Mouse (Mus musculus) thymus, adult 2 months (tissue): ENCODE measurements at regions not wholly inside any gene's neighbourhood (a gene's known extent, or its start where the extent isn't known, plus 50 kb on each side); places are given as distances from the start of the nearest gene placed in this dataset.

Experiments
- DNase-seq: peaks from one replicate; pipeline ENCODE4 v3.0.0; 2021
- H3K27ac ChIP-seq: fragments of 200-500 bp; 2 replicates; pipeline ENCODE4 v1.5.1; 2012; ENCODE audit warnings: low read length, control low read depth; ENCODE audit not compliant: control insufficient read depth, insufficient read depth
- H3K27me3 ChIP-seq: fragments of 200-500 bp; 2 replicates; pipeline ENCODE4 v1.6.1; 2012; ENCODE audit warnings: mild to moderate bottlenecking, low read length, moderate library complexity, mixed read lengths; ENCODE audit not compliant: control insufficient read depth, insufficient read depth
- H3K36me3 ChIP-seq: fragments of 200-500 bp; 2 replicates; pipeline ENCODE4 v1.6.1; 2012; ENCODE audit warnings: mild to moderate bottlenecking, low read length, moderate library complexity; ENCODE audit not compliant: control insufficient read depth, insufficient read depth
- H3K4me1 ChIP-seq: fragments of 200-500 bp; replicated peaks from 2 replicates; pipeline ENCODE4 v1.6.1; 2012; ENCODE audit warnings: low read length; ENCODE audit not compliant: control insufficient read depth, insufficient read depth
- H3K4me3 ChIP-seq: fragments of 200-500 bp; 2 replicates; pipeline ENCODE4 v1.5.1; 2012; ENCODE audit warnings: mild to moderate bottlenecking, low read length, control low read depth, moderate library complexity; ENCODE audit not compliant: control insufficient read depth, insufficient read depth
- CTCF ChIP-seq: fragments of 200-500 bp; IDR thresholded peaks from 2 replicates; pipeline ENCODE4 v1.5.1; 2012; ENCODE audit warnings: mild to moderate bottlenecking, control low read depth, low read length, moderate library complexity, borderline replicate concordance; ENCODE audit not compliant: control insufficient read depth, poor library complexity, insufficient read depth; ENCODE audit errors: extremely low read depth
- POLR2A ChIP-seq: fragments of 200-500 bp; IDR thresholded peaks from 2 replicates; pipeline ENCODE4 v1.6.1; 2012; ENCODE audit warnings: mild to moderate bottlenecking, low read length, control low read depth, moderate library complexity; ENCODE audit not compliant: control insufficient read depth, poor library complexity, insufficient read depth; ENCODE audit errors: extremely low read depth
- WGBS: fragments of 180-500 bp; shearing (Covaris S2); methylation state at CpG from one replicate; pipeline ENCODE4 v1.1.7; 2018; 5-methylcytosine and 5-hydroxymethylcytosine counted together

- H3K4me3 ChIP-seq, result no peak overlapping the region
- 75% methylated on average over 4 of the region's 4 CpGs for WGBS
- no peaks in the 10 kb centered on the region for H3K27me3 ChIP-seq
- H3K36me3 ChIP-seq, result no peaks in the 10 kb centered on the region
- H3K4me1 ChIP-seq, result peaks cover 3% of the 10 kb centered on the region
- no peak for DNase-seq
- TF ChIP-seq POLR2A, result no peak
- TF ChIP-seq CTCF, result no peak
- H3K27ac ChIP-seq, result no peak overlapping the region
These were observed 69.9 kb downstream of the Atp6v1g3 start for GRCm38 (mm10) chr1:138343451-138343850.

- no peak overlapping the region for H3K27ac ChIP-seq
- no peak for TF ChIP-seq POLR2A
- no peak for TF ChIP-seq CTCF
- 86% methylated on average over 4 of the region's 4 CpGs for WGBS
- H3K4me1 ChIP-seq, result peaks cover 4% of the 10 kb centered on the region
- no peak overlapping the region for H3K4me3 ChIP-seq
- DNase-seq, result no peak
- H3K36me3 ChIP-seq, result no peaks in the 10 kb centered on the region
- no peaks in the 10 kb centered on the region for H3K27me3 ChIP-seq
These were observed 71.4 kb downstream of the Atp6v1g3 start for GRCm38 (mm10) chr1:138344920-138345319.

DNA sequence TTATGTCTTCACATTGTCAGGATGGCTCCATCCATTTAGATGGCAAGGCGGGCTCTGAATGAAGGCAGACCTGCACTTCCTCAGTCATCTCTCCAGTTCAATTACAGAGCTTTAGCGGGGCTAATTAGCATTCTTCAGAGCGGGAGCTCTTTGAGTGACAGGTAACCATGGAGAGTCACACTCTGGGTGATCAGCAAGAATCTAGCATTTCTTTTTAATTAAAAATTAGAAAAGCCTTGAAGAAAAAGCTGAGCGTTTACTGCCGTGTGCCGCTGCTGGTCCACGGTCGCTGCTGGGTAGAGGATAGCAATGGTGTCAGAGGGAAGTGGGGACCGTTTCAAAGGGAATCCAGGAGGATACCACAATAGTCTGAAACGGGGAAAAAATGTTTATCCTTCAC, 72.5 kb downstream of the Atp6v1g3 start:
- Histone ChIP-seq H3K4me3 (no peak overlapping the region), H3K27ac (no peak overlapping the region), H3K27me3 (no peaks in the 10 kb centered on the region), H3K36me3 (no peaks in the 10 kb centered on the region), H3K4me1 (peaks cover 4% of the 10 kb centered on the region)
- WGBS, result 94% methylated on average over 10 of the region's 10 CpGs
- no peak for DNase-seq
- TF ChIP-seq POLR2A, result no peak
- TF ChIP-seq CTCF, result no peak

DNA sequence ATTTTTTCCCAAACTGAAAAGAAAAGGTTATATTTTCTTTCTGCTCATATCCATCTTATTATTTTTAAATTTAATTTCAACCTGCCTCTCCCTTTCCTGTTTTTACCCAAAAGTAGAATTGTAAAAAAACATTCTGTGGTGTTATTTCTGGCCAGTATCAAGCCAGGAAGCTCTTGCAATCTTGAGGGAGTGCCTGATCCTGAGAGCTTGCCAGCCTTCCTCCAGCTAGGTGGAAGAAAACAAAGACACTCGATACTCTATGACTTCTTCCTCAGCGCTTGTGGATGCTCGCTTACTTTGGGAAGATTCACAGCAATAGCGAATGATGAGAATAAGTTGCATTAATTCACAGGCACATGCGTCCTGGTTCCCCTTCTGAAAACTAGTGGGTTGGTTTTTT, 73.4 kb downstream of the Atp6v1g3 start:
- H3K36me3 ChIP-seq, result no peaks in the 10 kb centered on the region
- no peak for DNase-seq
- peaks cover 4% of the 10 kb centered on the region for H3K4me1 ChIP-seq
- no peak overlapping the region for H3K27ac ChIP-seq
- no peak overlapping the region for H3K4me3 ChIP-seq
- TF ChIP-seq POLR2A, result no peak
- no peak for TF ChIP-seq CTCF
- H3K27me3 ChIP-seq, result no peaks in the 10 kb centered on the region
- WGBS, result 85% methylated on average over 5 of the region's 5 CpGs

DNA sequence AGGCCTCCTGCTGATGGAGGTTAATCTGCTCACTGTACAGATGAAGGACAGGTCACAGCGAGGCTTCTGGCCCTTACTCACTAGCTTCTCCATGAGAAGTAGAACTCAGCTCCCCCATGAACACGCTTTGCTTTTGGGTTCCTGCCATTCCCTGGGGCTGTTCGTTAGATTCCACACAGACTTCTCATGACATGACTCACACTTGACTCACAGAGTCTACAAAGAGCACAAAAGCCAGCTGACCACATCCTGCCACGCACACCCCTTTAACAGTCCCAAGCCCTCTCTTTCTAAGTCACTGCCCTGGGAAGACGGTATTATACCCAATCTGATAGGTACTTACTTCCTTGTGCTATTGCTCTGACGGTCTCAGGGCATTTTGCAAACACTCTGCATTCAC, 74.9 kb downstream of the Atp6v1g3 start:
- TF ChIP-seq CTCF, result no peak
- TF ChIP-seq POLR2A, result no peak
- no peak overlapping the region for H3K27ac ChIP-seq
- no peaks in the 10 kb centered on the region for H3K36me3 ChIP-seq
- no peak overlapping the region for H3K4me3 ChIP-seq
- H3K4me1 ChIP-seq, result peaks cover 4% of the 10 kb centered on the region
- no peaks in the 10 kb centered on the region for H3K27me3 ChIP-seq
- DNase-seq, result peak; percentile 13
- 19% methylated on average over 6 of the region's 6 CpGs for WGBS

DNA sequence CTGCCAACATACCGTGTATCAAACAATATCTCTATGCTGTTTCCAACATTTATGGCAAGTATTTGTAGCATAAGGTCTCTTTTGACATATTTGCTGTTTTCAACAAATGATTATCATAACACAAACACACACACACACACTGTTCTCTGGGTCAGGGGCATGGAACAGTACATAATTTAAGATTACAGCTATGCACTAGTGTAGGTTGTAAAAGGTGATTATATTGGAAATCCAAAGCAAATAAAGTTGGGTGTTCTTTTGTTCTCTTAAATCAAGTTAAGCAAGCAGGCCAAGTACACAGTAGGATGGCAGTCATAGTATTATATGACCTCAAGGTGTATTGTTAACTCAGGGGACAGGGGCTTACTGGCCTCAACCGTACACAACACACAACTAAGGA, 75.6 kb downstream of the Atp6v1g3 start:
- H3K4me3 ChIP-seq, result no peak overlapping the region
- H3K36me3 ChIP-seq, result no peaks in the 10 kb centered on the region
- no peak for TF ChIP-seq POLR2A
- no peak for TF ChIP-seq CTCF
- DNase-seq, result no peak
- no peaks in the 10 kb centered on the region for H3K27me3 ChIP-seq
- no peak overlapping the region for H3K27ac ChIP-seq
- peaks cover 4% of the 10 kb centered on the region for H3K4me1 ChIP-seq
- WGBS, result 91% methylated on average over 2 of the region's 2 CpGs

GRCm38 (mm10) chr1:138356407-138356806, 82.9 kb downstream of the Atp6v1g3 start:
- H3K36me3 ChIP-seq, result no peaks in the 10 kb centered on the region
- no peak for DNase-seq
- no peak for TF ChIP-seq CTCF
- TF ChIP-seq POLR2A, result no peak
- no peaks in the 10 kb centered on the region for H3K4me1 ChIP-seq
- H3K27ac ChIP-seq, result no peak overlapping the region
- WGBS, result 74% methylated on average over 1 of the region's 1 CpGs
- no peak overlapping the region for H3K4me3 ChIP-seq
- no peaks in the 10 kb centered on the region for H3K27me3 ChIP-seq
